Mouse (Mus musculus) neutrophil, adult 5-6 weeks (primary cell): Measurements from ENCODE around the gene Hpdl. TPM values are rescaled to one million over a fixed set of nuclear protein-coding genes. Genes with fewer than 3 reads are reported as not detected.
"Not testable (repeated sequence)": the region's sequence is repeated elsewhere in the genome, so short reads cannot be mapped to it uniquely, and the experiment has no call there.

Experiments used
- ATAC-seq: fragments of 151-379, 151-347 bp; 2 replicates; pipeline ENCODE4 v1.8.0; 2017; ENCODE audit warnings: mild to moderate bottlenecking, moderate TSS enrichment; ENCODE audit not compliant: insufficient number of reproducible peaks, poor library complexity, low FRiP score, severe bottlenecking; ENCODE audit errors: extremely low read depth
- total RNA-seq: library from RNA; stranded (forward); fragments of 200-1000 nt; gene quantifications from 2 replicates; pipeline ENCODE4 v1.2.3, GENCODE M21; 2017

The Hpdl gene
- total RNA-seq = not detected in 2 replicates

DNA sequence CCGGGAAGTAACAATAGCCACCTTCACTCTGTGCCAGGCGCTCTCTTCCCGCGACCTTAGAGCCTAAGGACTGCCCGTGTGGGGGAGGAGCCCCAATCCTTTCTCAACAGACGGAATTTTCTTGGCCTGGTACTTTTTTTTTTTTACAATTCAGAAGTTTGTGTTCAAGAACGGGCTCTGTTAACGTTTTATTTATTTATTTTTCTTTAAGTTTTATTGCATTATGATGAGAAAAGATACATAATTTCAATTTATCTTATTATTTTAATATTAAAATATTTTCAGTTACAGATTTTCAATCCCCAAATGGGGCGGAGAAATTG lies at the start of gene Hpdl:
Hpdl (minus strand) TSS at position 14 of the 323 bp plus-strand sequence.
- ATAC-seq = no peak

DNA sequence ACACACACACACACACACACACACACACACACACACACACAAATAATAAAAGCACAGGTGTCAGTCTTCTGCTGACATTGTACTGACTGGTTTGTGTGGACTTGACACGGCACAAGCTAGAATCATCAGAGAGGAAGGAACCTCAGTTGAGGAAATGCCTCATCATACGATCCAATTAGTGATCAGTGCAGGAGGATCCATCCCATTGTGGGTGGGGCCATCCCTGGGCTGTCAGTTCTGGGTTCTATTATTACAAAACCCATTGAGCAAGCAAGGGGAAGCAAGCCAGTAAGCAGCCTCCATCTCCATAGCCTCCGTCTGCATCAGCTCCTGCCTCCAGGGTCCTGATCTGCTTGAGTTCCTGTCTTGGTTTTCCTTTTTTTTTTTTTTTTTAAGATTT lies 48.4 kb upstream of the Hpdl start:
- ATAC-seq = no peak

DNA sequence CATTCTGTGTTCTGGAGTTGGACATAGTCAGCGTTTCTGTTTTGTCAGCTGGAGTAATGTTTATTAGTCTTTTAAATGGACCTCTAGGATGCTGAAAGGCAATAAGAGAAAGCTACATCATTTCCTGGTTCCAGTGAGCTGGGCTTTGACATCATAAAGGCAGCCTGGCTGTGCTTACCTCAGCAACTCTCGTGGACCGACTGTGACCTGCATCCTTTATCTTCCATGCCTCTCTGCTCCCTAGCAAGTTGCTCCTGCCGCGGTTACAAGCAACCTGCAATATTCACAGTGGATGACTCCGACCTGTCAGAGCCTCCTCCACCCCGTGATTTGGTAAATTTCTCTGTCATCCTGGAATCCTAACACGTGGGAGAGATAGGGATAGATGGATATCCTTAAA lies 40.5 kb upstream of the Hpdl start:
- ATAC-seq = no peak

DNA sequence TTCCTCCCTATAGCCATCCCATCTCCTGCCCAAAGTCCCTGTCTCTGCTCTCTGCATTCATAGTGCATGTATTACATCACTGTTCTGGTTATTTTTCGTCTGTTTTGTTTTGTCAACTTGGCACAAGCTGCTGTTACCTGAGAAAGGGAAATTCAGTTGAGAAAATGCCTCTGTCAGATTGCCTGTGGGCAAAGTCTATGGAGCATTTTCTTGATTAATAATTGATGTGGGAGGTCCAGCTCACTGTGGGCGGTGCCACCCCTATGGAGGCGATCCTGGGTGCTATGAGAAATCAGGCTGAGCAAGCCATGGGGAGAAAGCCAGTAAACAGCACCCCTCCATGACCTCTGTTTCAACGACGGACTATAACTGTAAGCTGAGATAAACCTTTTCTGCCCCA lies 38.2 kb upstream of the Hpdl start:
- no peak for ATAC-seq

DNA sequence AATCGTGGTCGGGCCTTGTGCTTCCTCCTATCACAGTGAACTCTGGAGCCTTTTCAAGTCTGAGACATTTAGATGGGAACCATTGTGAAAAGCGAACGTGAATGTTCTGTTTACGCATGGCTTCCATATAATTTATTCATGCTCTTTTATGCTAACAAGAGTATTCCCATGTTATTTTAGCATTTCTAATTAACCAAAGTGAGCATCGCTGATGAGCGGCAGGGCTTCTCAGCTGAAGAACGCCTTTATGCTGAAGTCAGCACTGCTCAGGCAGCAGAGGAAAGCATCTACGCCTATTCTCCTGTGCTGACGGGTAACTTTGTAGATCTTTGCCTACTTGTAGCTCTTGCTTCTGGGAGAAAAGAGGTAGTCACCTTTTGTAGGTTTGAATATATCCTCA lies 35.7 kb upstream of the Hpdl start:
- ATAC-seq = no peak

DNA sequence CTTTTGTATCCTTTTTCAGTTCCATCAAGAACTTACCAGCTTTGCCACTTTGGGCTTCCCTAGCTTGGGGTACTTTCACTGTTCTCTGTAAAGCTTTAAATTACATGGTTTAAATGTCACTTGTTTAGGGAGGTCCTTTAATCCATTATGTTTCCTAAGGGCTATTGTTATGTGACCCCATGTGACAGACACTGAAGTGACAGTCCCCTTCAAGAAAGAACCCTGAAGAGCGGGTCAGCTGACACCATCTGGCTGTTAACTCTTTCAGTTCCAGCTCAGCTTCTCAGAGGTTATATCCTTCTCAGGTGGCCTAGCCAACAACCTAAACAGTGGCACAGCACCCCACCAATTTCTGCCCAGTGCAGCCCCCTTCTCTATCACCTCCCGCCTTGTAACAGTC lies 32.8 kb upstream of the Hpdl start:
- ATAC-seq = no peak

DNA sequence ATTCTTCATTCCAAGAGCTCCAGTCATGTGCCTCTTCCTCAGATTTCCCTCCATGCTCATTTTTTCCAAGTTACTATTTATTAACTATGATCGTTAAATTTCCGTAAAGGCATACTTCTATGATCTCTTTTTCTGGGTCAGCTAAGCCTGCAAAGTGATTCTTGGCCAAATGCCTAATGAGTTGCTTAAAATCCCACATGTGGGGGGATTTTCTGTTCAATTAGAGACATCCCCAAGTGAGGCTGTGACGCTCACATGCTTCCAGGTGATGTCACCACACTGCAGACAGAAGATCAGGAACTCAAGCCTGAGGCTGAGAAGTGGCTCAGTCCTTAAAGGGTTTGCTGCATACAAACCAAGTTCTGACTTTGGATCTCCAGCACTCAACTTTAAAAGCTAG lies 28.4 kb upstream of the Hpdl start:
- no peak for ATAC-seq

DNA sequence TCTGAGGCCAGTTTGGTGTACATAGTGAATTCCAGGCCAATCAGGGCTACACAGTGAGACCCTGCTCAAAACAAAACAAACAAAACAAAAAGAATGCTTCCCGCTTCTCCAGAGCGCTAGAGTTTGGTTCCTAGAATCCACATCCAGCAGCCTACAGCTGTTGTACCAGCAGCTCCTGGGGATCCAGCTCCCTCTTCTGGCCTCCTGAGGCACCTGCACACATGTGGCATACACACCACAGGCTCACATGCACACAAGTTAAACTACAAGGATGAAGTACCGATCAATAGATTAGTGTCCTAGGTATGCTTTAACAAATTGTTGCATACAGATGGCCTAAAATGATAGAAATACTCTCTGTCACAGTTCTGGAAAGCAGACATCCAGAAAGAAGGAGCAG lies 22.8 kb upstream of the Hpdl start:
- no peak for ATAC-seq

DNA sequence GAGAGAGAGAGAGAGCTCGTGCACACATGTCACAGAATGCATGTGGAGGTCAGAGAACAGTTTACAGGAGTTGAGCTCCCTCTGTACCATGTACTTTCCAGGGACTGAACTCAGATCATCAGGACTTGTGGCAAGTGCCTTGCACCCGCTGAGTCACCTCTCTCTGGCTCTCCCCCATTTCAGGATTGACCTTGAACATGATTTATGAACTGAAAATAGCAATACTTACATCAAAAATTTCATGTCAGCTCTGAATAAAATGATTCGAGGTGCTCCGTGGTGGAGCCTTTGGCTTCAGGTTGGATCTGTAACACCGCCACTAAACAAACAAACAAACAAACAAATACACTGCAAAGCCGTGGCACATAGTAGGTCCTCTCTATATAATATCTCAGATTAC lies 19.3 kb upstream of the Hpdl start:
- no peak for ATAC-seq

DNA sequence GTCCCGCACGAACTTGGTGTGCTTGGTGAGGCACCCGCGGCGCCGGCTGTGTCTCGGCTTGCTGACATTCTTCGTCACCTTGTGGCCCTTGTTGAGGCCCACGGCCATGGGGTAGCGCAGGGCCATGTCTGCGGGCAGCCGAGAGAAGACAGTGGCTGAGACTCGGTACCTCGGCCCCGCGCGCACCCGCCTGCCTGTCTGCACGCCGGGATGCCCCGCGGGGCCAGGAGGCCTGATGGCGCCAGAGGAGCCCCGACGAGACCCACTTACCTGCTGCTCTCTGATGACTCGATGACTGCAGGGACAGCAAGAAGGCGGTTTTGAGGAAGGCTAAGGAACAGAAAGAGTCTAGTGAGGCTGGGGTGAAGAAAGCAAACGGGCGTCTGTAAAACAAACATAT lies 18.6 kb upstream of the Hpdl start:
- ATAC-seq = not testable (repeated sequence)

DNA sequence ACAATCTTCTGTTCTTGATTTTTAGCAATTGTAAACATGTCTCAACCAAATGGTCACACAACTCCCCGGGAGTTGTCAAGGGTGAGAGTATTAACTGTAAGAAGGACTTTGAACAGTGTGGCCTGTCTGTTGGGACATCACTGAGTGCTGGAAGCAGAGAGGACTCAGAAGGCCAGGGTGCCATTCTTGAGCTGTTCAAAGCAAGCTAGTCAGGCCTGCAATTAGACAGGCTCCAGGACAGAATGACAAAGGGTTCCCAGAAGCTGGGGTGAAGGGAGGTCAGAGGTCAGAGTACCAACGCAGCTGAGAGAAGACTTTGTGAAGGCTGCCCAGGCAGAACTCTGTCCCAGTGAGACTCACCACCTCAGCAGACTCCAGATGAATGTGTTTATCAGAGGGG lies 17.5 kb upstream of the Hpdl start:
- no peak for ATAC-seq

DNA sequence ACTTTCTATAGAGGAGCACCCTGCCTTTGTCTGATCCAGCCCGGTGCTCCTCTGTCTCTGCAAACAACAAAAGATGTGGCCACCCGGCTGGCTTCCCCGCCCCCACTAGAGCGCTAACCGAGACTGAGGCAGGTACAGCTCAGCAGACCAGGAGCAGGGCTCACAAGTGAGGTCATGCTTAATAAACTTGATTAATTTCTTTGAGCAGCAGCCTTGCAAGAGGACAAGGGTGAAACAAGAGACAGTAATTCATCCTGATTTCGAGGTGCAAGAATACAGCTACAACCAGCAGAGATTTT lies 8.5 kb upstream of the Hpdl start:
- no peak for ATAC-seq

DNA sequence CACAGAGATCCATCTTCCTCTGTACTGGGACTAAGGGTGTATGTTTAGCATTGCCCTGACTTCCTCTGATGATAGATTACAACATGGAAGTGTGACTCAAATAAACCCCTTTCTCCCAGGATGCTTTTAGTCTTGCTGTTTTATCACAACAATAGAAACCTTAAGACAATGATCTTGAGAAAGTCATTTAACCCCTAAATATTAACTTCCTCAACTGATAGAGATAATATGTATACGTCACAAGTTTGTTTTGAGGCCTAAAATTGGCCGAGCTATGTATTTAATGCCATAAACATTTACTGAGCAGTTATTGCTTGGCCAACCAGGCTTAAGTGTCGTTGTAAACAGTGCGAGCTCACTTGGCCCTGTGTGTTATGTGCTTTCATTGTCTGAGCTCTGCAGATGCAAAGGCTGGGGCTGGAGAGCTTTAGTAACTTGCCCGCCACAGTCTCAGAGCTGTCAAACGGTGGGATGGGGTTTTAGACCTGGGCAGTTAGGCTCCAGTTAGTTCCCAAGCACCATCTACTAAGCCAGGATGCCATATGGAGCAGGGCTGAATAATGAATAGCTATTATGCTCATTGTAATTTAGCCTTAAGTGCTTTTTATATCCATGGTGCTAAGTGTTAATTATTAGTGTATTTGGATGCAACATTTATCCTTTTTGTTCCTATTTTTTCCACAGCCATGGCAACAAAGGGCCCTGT lies 8.0 kb upstream of the Hpdl start:
- ATAC-seq = no peak

DNA sequence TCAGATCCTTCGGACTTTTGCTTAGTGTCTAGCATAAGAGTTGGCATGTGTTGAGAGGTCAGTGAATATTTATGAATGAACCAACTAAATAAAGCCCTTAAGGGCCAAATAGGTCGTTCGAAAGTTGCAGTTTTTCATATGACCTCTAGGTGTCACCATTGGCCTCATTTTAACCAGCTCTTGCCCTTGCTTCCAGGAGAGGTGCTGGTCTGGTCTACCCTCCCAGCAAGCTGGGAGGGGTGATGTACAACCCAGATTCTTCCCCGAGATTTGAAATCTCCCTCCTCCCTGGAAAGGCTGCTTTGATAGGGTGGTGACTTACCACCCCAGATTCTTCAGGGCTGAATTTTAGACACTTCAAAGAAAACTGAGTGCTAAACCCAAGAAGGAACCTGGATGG lies 6.3 kb upstream of the Hpdl start:
- ATAC-seq = peak; percentile 75

DNA sequence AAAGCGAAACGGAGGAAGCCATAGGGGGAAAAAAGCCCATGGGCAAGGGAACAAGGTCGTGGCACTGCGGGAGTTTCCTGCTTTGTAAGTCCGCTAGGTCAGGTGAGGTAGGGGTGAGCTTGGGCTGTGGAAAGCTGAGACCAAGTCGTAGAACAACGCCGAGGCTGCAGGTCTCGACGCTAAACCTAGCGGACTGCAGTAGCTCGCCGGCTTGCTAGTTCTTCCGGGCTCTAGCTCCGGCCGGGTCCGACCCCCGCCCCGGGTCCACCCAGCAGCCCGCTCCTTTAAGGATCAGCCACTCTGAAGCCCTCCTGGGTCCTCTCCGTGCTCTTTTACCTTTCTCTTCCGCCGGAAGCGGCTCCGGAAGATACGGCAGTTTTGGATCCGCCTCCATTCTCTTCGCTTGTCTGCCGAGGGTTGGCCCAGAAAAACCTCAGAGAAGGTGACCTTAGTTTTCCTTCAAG lies 3.1 kb upstream of the Hpdl start:
- ATAC-seq = peak; percentile 51

DNA sequence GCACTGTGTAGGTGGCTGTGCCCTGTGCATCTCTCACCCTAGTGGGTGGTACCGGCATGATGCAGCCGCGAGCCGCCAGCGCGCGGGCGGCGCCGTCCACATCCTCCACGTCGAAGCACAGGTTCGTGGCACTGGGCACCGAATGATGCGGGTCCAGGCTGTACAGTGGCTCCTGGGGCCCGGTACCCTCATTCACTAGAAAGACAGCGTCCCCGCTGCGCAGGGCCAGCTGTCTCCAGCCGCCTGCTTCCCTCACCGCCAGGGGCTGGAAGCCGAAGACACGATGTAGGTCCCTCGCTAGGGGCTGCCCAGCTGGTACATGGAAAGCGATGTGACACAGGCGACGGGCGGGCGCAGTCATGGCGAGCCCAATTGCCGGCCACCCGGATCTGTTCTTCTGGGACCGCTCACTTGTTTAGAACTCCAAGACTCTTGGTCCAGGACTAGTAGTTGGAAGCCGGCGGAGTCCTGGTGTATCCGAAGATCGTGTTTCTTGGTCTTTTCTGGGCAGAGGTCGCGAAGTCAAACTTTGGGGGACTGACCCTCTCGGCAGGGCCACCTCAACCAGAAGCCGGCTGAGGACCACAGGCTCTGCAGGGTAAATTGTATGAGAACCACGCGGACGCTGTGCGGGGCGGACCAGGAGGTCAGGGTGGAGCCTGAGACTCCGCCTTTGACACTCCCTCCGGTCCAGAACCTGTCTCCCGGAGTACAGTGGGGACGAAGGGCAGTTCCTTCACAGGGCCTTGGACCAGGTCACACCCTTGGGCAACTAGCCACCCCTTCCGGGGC lies 409 bp downstream of the Hpdl start:
- peak; percentile 44; the same call in 1 of the 2 replicates for ATAC-seq

DNA sequence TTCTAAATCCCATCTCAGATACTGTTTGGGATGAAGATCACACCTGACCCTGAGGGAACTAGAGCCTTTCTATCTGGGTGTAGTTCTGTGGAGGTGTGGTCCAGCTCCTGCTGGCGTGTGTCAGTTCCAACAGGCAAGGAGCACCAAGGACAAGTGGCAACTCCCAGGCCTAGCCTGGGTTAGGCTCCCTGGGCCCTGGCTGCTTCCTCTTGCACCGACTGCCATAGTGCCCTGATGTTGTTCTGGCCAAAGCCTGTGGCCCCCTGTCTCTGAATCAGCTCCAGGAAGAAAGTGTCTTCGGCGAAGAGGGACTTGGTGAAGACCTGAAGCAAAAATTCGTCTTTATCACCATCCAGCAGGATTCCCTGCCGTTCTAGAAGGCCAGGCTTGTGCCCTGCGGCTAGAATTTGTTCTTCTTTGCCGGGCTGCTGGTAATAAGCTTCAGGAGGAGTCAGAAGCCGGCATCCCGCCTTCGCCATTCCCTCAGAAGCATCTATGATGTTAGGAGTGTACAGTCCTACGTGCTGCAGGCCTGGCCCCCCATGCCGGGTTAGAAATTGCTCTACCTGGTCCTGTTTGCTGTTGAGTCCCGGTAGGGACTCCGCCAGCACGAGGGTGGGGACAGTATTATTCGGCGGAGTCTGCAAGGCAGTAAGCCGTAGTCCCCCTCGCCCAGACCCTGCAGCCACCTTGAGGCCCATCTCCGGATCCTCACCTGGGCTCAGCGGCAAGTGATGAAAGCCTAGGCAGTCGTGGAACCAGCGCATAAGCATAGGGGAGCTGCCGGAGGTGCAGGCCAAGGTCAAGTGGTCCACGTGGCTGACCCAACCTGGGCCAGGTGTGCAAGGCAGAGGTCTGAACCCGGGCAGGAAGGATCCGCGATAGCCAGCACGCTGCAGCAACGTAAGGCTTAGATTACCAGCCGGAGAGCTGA lies 1.3 kb downstream of the Hpdl start:
- no peak for ATAC-seq

DNA sequence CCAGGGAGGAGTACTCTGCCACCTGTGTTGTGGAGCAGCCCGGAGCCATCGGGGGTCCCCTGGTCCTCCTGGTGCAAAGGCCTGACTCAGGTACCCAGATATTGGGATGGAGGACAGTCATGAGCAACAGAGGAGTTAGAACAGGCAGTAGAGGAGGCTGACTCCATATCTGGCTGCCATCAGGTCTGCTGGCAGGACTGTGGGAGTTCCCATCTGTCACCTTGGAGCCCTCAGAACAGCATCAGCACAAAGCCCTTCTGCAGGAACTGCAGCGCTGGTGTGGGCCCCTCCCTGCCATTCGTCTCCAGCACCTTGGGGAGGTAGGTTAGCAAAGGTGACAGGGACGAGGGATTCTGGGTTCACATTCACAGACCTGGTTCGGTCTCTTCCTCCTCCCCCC lies 4.0 kb downstream of the Hpdl start:
- no peak for ATAC-seq

DNA sequence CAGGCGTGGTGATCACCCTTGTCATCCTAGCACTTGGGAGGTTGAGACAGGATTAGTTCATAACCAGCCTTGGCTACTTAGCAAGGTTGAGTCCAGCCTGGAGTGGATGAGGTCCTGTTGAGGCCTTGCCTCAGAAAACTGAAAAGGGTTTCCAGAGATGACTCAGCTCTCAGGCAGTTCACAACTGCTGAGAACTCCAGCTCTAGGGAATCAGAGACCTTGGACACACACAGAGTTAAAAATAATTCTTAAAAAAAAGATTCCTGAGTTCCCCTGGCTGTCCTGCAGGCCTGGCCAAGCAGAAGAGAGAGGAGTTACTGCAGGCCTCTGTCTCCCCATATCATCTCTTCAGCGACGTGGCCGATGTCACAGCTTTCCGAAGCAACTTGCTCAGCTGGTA lies 6.2 kb downstream of the Hpdl start:
- no peak for ATAC-seq

DNA sequence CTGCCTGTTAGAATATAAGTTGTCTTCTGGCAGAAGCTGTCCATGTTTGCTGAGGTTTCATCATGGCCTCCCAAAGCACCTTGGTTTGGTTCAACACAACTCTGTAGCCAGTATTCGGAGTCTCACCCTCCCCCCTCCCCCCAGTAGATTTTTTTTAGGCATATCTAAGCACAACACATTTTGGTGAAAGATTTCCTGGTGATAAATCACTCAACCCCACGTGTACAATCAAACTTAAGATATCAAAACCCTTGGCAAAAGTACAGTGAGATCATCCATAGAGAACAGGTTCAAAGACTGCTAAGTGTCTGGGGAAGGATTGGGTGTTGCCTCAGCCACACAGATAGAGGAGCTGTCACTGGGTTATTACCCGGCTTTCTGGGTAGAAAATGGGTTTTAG lies 10.5 kb downstream of the Hpdl start:
- no peak for ATAC-seq
